Mouse (Mus musculus) natural killer cell, adult 2 months (primary cell): ENCODE results near the gene Rap1a.

Experiments used
- DNase-seq, 2 experiments: peaks; one replicate each; pipeline ENCODE4 v3.0.0; 2022; ENCODE audit warnings: low spot score in 2 of 2

Gene Rap1a

GRCm38 (mm10) chr3:105763132-105763851, 37.8 kb downstream of the Rap1a start:
- DNase-seq: peak; percentile 38 to 39

GRCm38 (mm10) chr3:105760063-105760462, 41.1 kb downstream of the Rap1a start:
- no peak for DNase-seq

GRCm38 (mm10) chr3:105758658-105759057, 42.5 kb downstream of the Rap1a start:
- no peak for DNase-seq

- DNase-seq: no peak
Observed at GRCm38 (mm10) chr3:105758098-105758497, 43.0 kb downstream of the Rap1a start.

- DNase-seq: no peak
Observed at GRCm38 (mm10) chr3:105757323-105758083, 43.6 kb downstream of the Rap1a start.

- DNase-seq: no peak
Observed at GRCm38 (mm10) chr3:105756505-105756904, 44.6 kb downstream of the Rap1a start.

GRCm38 (mm10) chr3:105755123-105755522, 46.0 kb downstream of the Rap1a start:
- DNase-seq: no peak

- no peak for DNase-seq
Observed at GRCm38 (mm10) chr3:105754184-105754583, 47.0 kb downstream of the Rap1a start.

GRCm38 (mm10) chr3:105750810-105751209, 50.3 kb downstream of the Rap1a start:
- DNase-seq: no peak

GRCm38 (mm10) chr3:105746542-105746941, 54.6 kb downstream of the Rap1a start:
- DNase-seq: no peak

- no peak for DNase-seq
Observed at GRCm38 (mm10) chr3:105737666-105738065, 63.5 kb downstream of the Rap1a start.

- no peak for DNase-seq
Observed at GRCm38 (mm10) chr3:105737070-105737469, 64.1 kb downstream of the Rap1a start.

GRCm38 (mm10) chr3:105736148-105736547, 65.0 kb downstream of the Rap1a start:
- DNase-seq: no peak

GRCm38 (mm10) chr3:105735285-105735684, 65.9 kb downstream of the Rap1a start:
- no peak for DNase-seq

GRCm38 (mm10) chr3:105733538-105733937, 67.6 kb downstream of the Rap1a start:
- DNase-seq: no peak

- DNase-seq: no peak
Observed at GRCm38 (mm10) chr3:105732360-105732759, 68.8 kb downstream of the Rap1a start.

GRCm38 (mm10) chr3:105726037-105726436, 75.1 kb downstream of the Rap1a start:
- DNase-seq: peak; percentile 31 to 56

GRCm38 (mm10) chr3:105722510-105722909, 78.6 kb downstream of the Rap1a start:
- no peak for DNase-seq

GRCm38 (mm10) chr3:105721681-105722201, 79.4 kb downstream of the Rap1a start:
- no peak for DNase-seq

GRCm38 (mm10) chr3:105720514-105720913, 80.6 kb downstream of the Rap1a start:
- DNase-seq: no peak

GRCm38 (mm10) chr3:105719979-105720378, 81.2 kb downstream of the Rap1a start:
- DNase-seq: no peak

- DNase-seq: no peak
Observed at GRCm38 (mm10) chr3:105718746-105719145, 82.4 kb downstream of the Rap1a start.
